Mouse (Mus musculus): ENCODE measurements around the gene Eif4g1. TPM values are rescaled to one million over a fixed set of nuclear protein-coding genes. Genes with fewer than 3 reads are reported as not detected.

Gene Eif4g1
- polyA plus RNA-seq, 1 experiment from 2014 or later, result 73.5 TPM

- ATAC-seq (no peak), DNase-seq (ENCODE audit: low spot score) (no peak)
- no peaks in the 10 kb centered on the region for H3K36me3 ChIP-seq (ENCODE audit: insufficient read depth, low read length)
- H3K4me3 ChIP-seq (ENCODE audit: low read depth, low read length), result no peak overlapping the region
- no peaks in the 10 kb centered on the region for H3K9me3 ChIP-seq (ENCODE audit: low read length)
- no peak overlapping the region for H3K4me2 ChIP-seq (replicated peaks; ENCODE audit: low read depth, low read length)
- H3K9ac ChIP-seq (replicated peaks; ENCODE audit: low read depth), result no peak overlapping the region
- peaks cover 15% of the 10 kb centered on the region; the same call in 1 of the 2 replicates for H3K4me1 ChIP-seq (ENCODE audit: insufficient read depth, low read depth, low read length)
- 46% methylated on average over 11 of the region's 11 CpGs for WGBS
- H3K27ac ChIP-seq (ENCODE audit: low read length), result no peak overlapping the region
- no peaks in the 10 kb centered on the region for H3K27me3 ChIP-seq (replicated peaks; ENCODE audit: insufficient read depth, low read length)
- TF ChIP-seq EP300 (IDR thresholded peaks at IDR 0.05), result no peak
- TF ChIP-seq CTCF (IDR thresholded peaks at IDR 0.05), result no peak
Measured at GRCm38 (mm10) chr16:20714307-20715080, 46.4 kb downstream of the Eif4g1 start.

GRCm38 (mm10) chr16:20715161-20715560 is 47.0 kb downstream of the Eif4g1 start:
- ATAC-seq (no peak), DNase-seq (ENCODE audit: low spot score) (no peak)
- Histone ChIP-seq H3K4me2 (replicated peaks; ENCODE audit: low read depth, low read length) (peak overlapping the region; percentile 87), H3K27ac (ENCODE audit: low read length) (no peak overlapping the region), H3K9me3 (ENCODE audit: low read length) (no peaks in the 10 kb centered on the region), H3K9ac (replicated peaks; ENCODE audit: low read depth) (0 out of 2 replicates have a peak overlapping the region, but pooled peaks have one; percentile 39), H3K36me3 (ENCODE audit: insufficient read depth, low read length) (no peaks in the 10 kb centered on the region), H3K4me3 (ENCODE audit: low read depth, low read length) (no peak overlapping the region), H3K4me1 (ENCODE audit: insufficient read depth, low read depth, low read length) (peaks cover 15% of the 10 kb centered on the region; the same call in 1 of the 2 replicates), H3K27me3 (replicated peaks; ENCODE audit: insufficient read depth, low read length) (no peaks in the 10 kb centered on the region)
- TF ChIP-seq EP300 (IDR thresholded peaks at IDR 0.05), result no peak
- no peak for TF ChIP-seq CTCF (IDR thresholded peaks at IDR 0.05)
- WGBS, result 72% methylated on average over 2 of the region's 2 CpGs

GRCm38 (mm10) chr16:20715566-20715965 is 47.5 kb downstream of the Eif4g1 start:
- Histone ChIP-seq H3K36me3 (ENCODE audit: insufficient read depth, low read length) (no peaks in the 10 kb centered on the region), H3K27ac (ENCODE audit: low read length) (peak overlapping the region; percentile 91), H3K9me3 (ENCODE audit: low read length) (no peaks in the 10 kb centered on the region), H3K4me1 (ENCODE audit: insufficient read depth, low read depth, low read length) (peaks cover 15% of the 10 kb centered on the region; the same call in 1 of the 2 replicates), H3K4me2 (replicated peaks; ENCODE audit: low read depth, low read length) (peak overlapping the region; percentile 87), H3K4me3 (ENCODE audit: low read depth, low read length) (peak overlapping the region; percentile 64), H3K27me3 (replicated peaks; ENCODE audit: insufficient read depth, low read length) (no peaks in the 10 kb centered on the region), H3K9ac (replicated peaks; ENCODE audit: low read depth) (peak overlapping the region; percentile 39)
- WGBS, result 3% methylated on average over 11 of the region's 12 CpGs
- DNase-seq (ENCODE audit: low spot score) (no peak), ATAC-seq (no peak)
- TF ChIP-seq CTCF (IDR thresholded peaks at IDR 0.05) (no peak), EP300 (IDR thresholded peaks at IDR 0.05) (no peak)

GRCm38 (mm10) chr16:20715976-20716840 is 48.1 kb downstream of the Eif4g1 start:
- DNase-seq (ENCODE audit: low spot score) (peak; percentile 83), ATAC-seq (peak; percentile 50)
- no peak for TF ChIP-seq EP300 (IDR thresholded peaks at IDR 0.05)
- peak; percentile 45 for TF ChIP-seq CTCF (IDR thresholded peaks at IDR 0.05)
- Histone ChIP-seq H3K9ac (replicated peaks; ENCODE audit: low read depth) (peak overlapping the region; percentile 39), H3K4me3 (ENCODE audit: low read depth, low read length) (peak overlapping the region; percentile 64), H3K36me3 (ENCODE audit: insufficient read depth, low read length) (no peaks in the 10 kb centered on the region), H3K4me2 (replicated peaks; ENCODE audit: low read depth, low read length) (peak overlapping the region; percentile 87), H3K4me1 (ENCODE audit: insufficient read depth, low read depth, low read length) (peaks cover 15% of the 10 kb centered on the region; the same call in 1 of the 2 replicates), H3K27ac (ENCODE audit: low read length) (peak overlapping the region; percentile 91), H3K9me3 (ENCODE audit: low read length) (no peaks in the 10 kb centered on the region), H3K27me3 (replicated peaks; ENCODE audit: insufficient read depth, low read length) (no peaks in the 10 kb centered on the region)
- 0% methylated on average over 46 of the region's 68 CpGs for WGBS

- H3K4me1 ChIP-seq (ENCODE audit: insufficient read depth, low read depth, low read length), result peaks cover 15% of the 10 kb centered on the region; the same call in 1 of the 2 replicates
- H3K27me3 ChIP-seq (replicated peaks; ENCODE audit: insufficient read depth, low read length), result no peaks in the 10 kb centered on the region
- H3K4me2 ChIP-seq (replicated peaks; ENCODE audit: low read depth, low read length), result peak overlapping the region; percentile 87
- H3K9ac ChIP-seq (replicated peaks; ENCODE audit: low read depth), result peak overlapping the region; percentile 39
- peak overlapping the region; percentile 91 for H3K27ac ChIP-seq (ENCODE audit: low read length)
- no peak for ATAC-seq
- under 1% methylated on average over 8 of the region's 8 CpGs for WGBS
- no peaks in the 10 kb centered on the region for H3K36me3 ChIP-seq (ENCODE audit: insufficient read depth, low read length)
- TF ChIP-seq EP300 (IDR thresholded peaks at IDR 0.05) (no peak), CTCF (IDR thresholded peaks at IDR 0.05) (no peak; the same call in 1 of the 2 replicates)
- H3K4me3 ChIP-seq (ENCODE audit: low read depth, low read length), result peak overlapping the region; percentile 64
- no peaks in the 10 kb centered on the region for H3K9me3 ChIP-seq (ENCODE audit: low read length)
- no peak for DNase-seq (ENCODE audit: low spot score)
Measured at GRCm38 (mm10) chr16:20716841-20717180, 48.7 kb downstream of the Eif4g1 start.

Measured in lung, postnatal 0 days (tissue).